Mouse (Mus musculus) kidney, embryonic 15.5 days (tissue): ENCODE measurements around the gene Cpm. TPM values are rescaled to one million over a fixed set of nuclear protein-coding genes. Genes with fewer than 3 reads are reported as not detected.
"Not testable (repeated sequence)": the region's sequence is repeated elsewhere in the genome, so short reads cannot be mapped to it uniquely, and the experiment has no call there.

Experiments used
- ATAC-seq: fragments of 200-750 bp; cut with Nextera tagmentation; replicated peaks from 2 replicates; pipeline ENCODE4 v1.8.0; 2017; ENCODE audit warnings: moderate TSS enrichment; ENCODE audit not compliant: low FRiP score
- H3K27ac ChIP-seq: fragments of 300-500 bp; sonication (generic); 2 replicates; pipeline ENCODE4 v1.5.1; 2015; ENCODE audit warnings: mild to moderate bottlenecking, inconsistent platforms
- H3K27me3 ChIP-seq: fragments of 300-500 bp; sonication (generic); 2 replicates; pipeline ENCODE4 v1.6.1; 2015; ENCODE audit warnings: inconsistent platforms
- H3K36me3 ChIP-seq: fragments of 300-500 bp; sonication (generic); 2 replicates; pipeline ENCODE4 v1.6.1; 2015; ENCODE audit warnings: inconsistent platforms
- H3K4me1 ChIP-seq: fragments of 300-500 bp; sonication (generic); 2 replicates; pipeline ENCODE4 v1.6.1; 2015; ENCODE audit warnings: inconsistent platforms
- H3K4me2 ChIP-seq: fragments of 300-500 bp; sonication (generic); 2 replicates; pipeline ENCODE4 v1.6.1; 2015; ENCODE audit warnings: moderate library complexity, mild to moderate bottlenecking, inconsistent platforms
- H3K4me3 ChIP-seq: fragments of 300-500 bp; sonication (generic); replicated peaks from 2 replicates; pipeline ENCODE4 v1.5.1; 2015; ENCODE audit warnings: mild to moderate bottlenecking, inconsistent platforms
- H3K9ac ChIP-seq: fragments of 300-500 bp; sonication (generic); 2 replicates; pipeline ENCODE4 v1.6.1; 2015; ENCODE audit warnings: mild to moderate bottlenecking, inconsistent platforms
- H3K9me3 ChIP-seq: fragments of 300-500 bp; sonication (generic); replicated peaks from 2 replicates; pipeline ENCODE4 v1.6.1; 2016; ENCODE audit warnings: inconsistent platforms
- WGBS: fragments of 180-500 bp; shearing (Covaris S2); methylation state at CpG from one replicate; pipeline ENCODE4 v1.1.7; 2015; ENCODE audit warnings: mixed read lengths; 5-methylcytosine and 5-hydroxymethylcytosine counted together
- polyA plus RNA-seq: library from polyadenylated mRNA; unstranded; fragments of >200 nt; fragmentation: Nextera tagmentation; extraction: Ambion mirVana; gene quantifications from 2 replicates; pipeline ENCODE4 v1.2.1, GENCODE M21; 2015

Cpm gene
- polyA plus RNA-seq, 1 experiment from 2014 or later = 31.5 TPM

- Histone ChIP-seq H3K4me1 (peaks cover 19% of the 10 kb centered on the region), H3K4me3 (no peak overlapping the region), H3K36me3 (no peaks in the 10 kb centered on the region), H3K27ac (no peak overlapping the region), H3K27me3 (no peaks in the 10 kb centered on the region), H3K9me3 (no peaks in the 10 kb centered on the region), H3K9ac (no peak overlapping the region), H3K4me2 (no peak overlapping the region)
- ATAC-seq = no peak
- WGBS = 85% methylated on average over 10 of the region's 10 CpGs
Observed at GRCm38 (mm10) chr10:117587335-117587734, 42.0 kb upstream of the Cpm start.

GRCm38 (mm10) chr10:117588416-117589143 is 40.7 kb upstream of the Cpm start:
- not testable (repeated sequence) for H3K36me3 ChIP-seq, H3K27me3 ChIP-seq, H3K9me3 ChIP-seq, H3K9ac ChIP-seq, H3K4me2 ChIP-seq, H3K27ac ChIP-seq, H3K4me3 ChIP-seq, ATAC-seq
- H3K4me1 ChIP-seq = peaks cover 19% of the 10 kb centered on the region
- 86% methylated on average over 11 of the region's 11 CpGs for WGBS

- Histone ChIP-seq H3K27me3 (no peaks in the 10 kb centered on the region), H3K36me3 (no peaks in the 10 kb centered on the region), H3K9ac (no peak overlapping the region), H3K4me2 (no peak overlapping the region), H3K4me3 (no peak overlapping the region), H3K27ac (no peak overlapping the region), H3K4me1 (peaks cover 19% of the 10 kb centered on the region), H3K9me3 (no peaks in the 10 kb centered on the region)
- ATAC-seq = no peak
- 84% methylated on average over 8 of the region's 8 CpGs for WGBS
Observed at GRCm38 (mm10) chr10:117589144-117589940, 40.0 kb upstream of the Cpm start.

- Histone ChIP-seq H3K9me3 (no peaks in the 10 kb centered on the region), H3K4me3 (no peak overlapping the region), H3K4me2 (no peak overlapping the region), H3K27ac (no peak overlapping the region), H3K27me3 (no peaks in the 10 kb centered on the region), H3K36me3 (no peaks in the 10 kb centered on the region), H3K4me1 (peaks cover 19% of the 10 kb centered on the region), H3K9ac (no peak overlapping the region)
- no peak for ATAC-seq
- WGBS = 61% methylated on average over 13 of the region's 13 CpGs
Observed at GRCm38 (mm10) chr10:117590331-117591301, 38.7 kb upstream of the Cpm start.

- Histone ChIP-seq H3K36me3 (no peaks in the 10 kb centered on the region), H3K27me3 (no peaks in the 10 kb centered on the region), H3K4me1 (peaks cover 19% of the 10 kb centered on the region), H3K4me2 (no peak overlapping the region; the same call in none of the 2 replicates), H3K9ac (no peak overlapping the region), H3K9me3 (no peaks in the 10 kb centered on the region), H3K27ac (no peak overlapping the region), H3K4me3 (no peak overlapping the region)
- 16% methylated on average over 9 of the region's 9 CpGs for WGBS
- no peak for ATAC-seq
Observed at GRCm38 (mm10) chr10:117591766-117592165, 37.5 kb upstream of the Cpm start.

GRCm38 (mm10) chr10:117592306-117593040 is 36.8 kb upstream of the Cpm start:
- Histone ChIP-seq H3K9me3 (no peaks in the 10 kb centered on the region), H3K4me2 (no peak overlapping the region), H3K4me3 (no peak overlapping the region), H3K9ac (no peak overlapping the region), H3K36me3 (no peaks in the 10 kb centered on the region), H3K27me3 (no peaks in the 10 kb centered on the region), H3K27ac (no peak overlapping the region), H3K4me1 (peaks cover 15% of the 10 kb centered on the region)
- ATAC-seq = no peak
- WGBS = 74% methylated on average over 7 of the region's 7 CpGs

- H3K9ac ChIP-seq = no peak overlapping the region
- H3K4me1 ChIP-seq = peaks cover 15% of the 10 kb centered on the region
- H3K9me3 ChIP-seq = no peaks in the 10 kb centered on the region
- no peaks in the 10 kb centered on the region for H3K36me3 ChIP-seq
- WGBS = 93% methylated on average over 5 of the region's 5 CpGs
- H3K27me3 ChIP-seq = no peaks in the 10 kb centered on the region
- no peak overlapping the region for H3K4me2 ChIP-seq
- no peak overlapping the region for H3K27ac ChIP-seq
- ATAC-seq = no peak
- no peak overlapping the region for H3K4me3 ChIP-seq
Observed at GRCm38 (mm10) chr10:117593041-117593570, 36.2 kb upstream of the Cpm start.

- H3K9me3 ChIP-seq = no peaks in the 10 kb centered on the region
- no peak for ATAC-seq
- no peak overlapping the region for H3K4me3 ChIP-seq
- WGBS = 94% methylated on average over 13 of the region's 13 CpGs
- H3K36me3 ChIP-seq = no peaks in the 10 kb centered on the region
- peaks cover 15% of the 10 kb centered on the region for H3K4me1 ChIP-seq
- no peaks in the 10 kb centered on the region for H3K27me3 ChIP-seq
- no peak overlapping the region for H3K27ac ChIP-seq
- H3K4me2 ChIP-seq = no peak overlapping the region
- H3K9ac ChIP-seq = no peak overlapping the region
Observed at GRCm38 (mm10) chr10:117593857-117594256, 35.4 kb upstream of the Cpm start.

- no peaks in the 10 kb centered on the region for H3K36me3 ChIP-seq
- 87% methylated on average over 17 of the region's 17 CpGs for WGBS
- H3K27me3 ChIP-seq = no peaks in the 10 kb centered on the region
- no peak for ATAC-seq
- no peak overlapping the region for H3K27ac ChIP-seq
- no peak overlapping the region for H3K4me2 ChIP-seq
- H3K4me1 ChIP-seq = peaks cover 15% of the 10 kb centered on the region
- H3K9ac ChIP-seq = no peak overlapping the region
- H3K4me3 ChIP-seq = no peak overlapping the region
- no peaks in the 10 kb centered on the region for H3K9me3 ChIP-seq
Observed at GRCm38 (mm10) chr10:117594291-117594850, 34.9 kb upstream of the Cpm start.

GRCm38 (mm10) chr10:117594913-117595312 is 34.4 kb upstream of the Cpm start:
- Histone ChIP-seq H3K4me2 (no peak overlapping the region), H3K36me3 (no peaks in the 10 kb centered on the region), H3K27me3 (no peaks in the 10 kb centered on the region), H3K9ac (no peak overlapping the region), H3K4me1 (peaks cover 14% of the 10 kb centered on the region), H3K4me3 (no peak overlapping the region), H3K27ac (no peak overlapping the region), H3K9me3 (no peaks in the 10 kb centered on the region)
- ATAC-seq = no peak
- 87% methylated on average over 13 of the region's 13 CpGs for WGBS
